Mouse (Mus musculus): ENCODE data around the gene Mastl. TPM values are rescaled to one million over a fixed set of nuclear protein-coding genes. Genes with fewer than 3 reads are reported as not detected.

The Mastl gene
- polyA plus RNA-seq, 1 experiment from 2014 or later: 10.2 TPM

GRCm38 (mm10) chr2:23078588-23078987 lies 77.2 kb downstream of the Mastl start:
- no peak overlapping the region for H3K27ac ChIP-seq
- H3K4me1 ChIP-seq: no peaks in the 10 kb centered on the region
- no peaks in the 10 kb centered on the region for H3K27me3 ChIP-seq
- H3K9ac ChIP-seq: no peak overlapping the region
- H3K36me3 ChIP-seq (ENCODE audit: poor library complexity, severe bottlenecking): peaks cover 70% of the 10 kb centered on the region
- no peak overlapping the region for H3K4me2 ChIP-seq
- no peak overlapping the region for H3K4me3 ChIP-seq
- no peaks in the 10 kb centered on the region for H3K9me3 ChIP-seq (replicated peaks)
- no peak for ATAC-seq
- WGBS: 95% methylated on average over 2 of the region's 2 CpGs

DNA sequence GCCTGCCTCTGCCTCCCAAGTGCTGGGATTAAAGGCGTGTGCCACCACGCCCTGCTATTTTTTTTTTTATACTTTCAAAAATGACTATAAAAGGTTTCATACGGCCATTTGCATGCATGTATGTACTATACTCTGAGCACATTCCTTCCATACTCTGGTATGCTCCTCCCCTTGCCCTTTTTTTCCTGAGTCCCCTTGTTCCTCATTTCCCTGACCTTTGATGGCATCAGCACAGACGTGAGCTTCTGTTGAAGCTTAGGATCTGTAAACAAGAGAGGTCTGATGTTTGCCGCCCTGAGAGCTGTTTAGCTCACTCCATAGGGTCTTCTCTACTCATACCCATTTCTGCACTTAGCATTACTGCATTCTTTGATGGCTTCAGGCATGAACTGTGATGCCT lies 78.1 kb downstream of the Mastl start:
- H3K27ac ChIP-seq: no peak overlapping the region
- no peaks in the 10 kb centered on the region for H3K27me3 ChIP-seq
- peaks cover 63% of the 10 kb centered on the region for H3K36me3 ChIP-seq (ENCODE audit: poor library complexity, severe bottlenecking)
- 89% methylated on average over 5 of the region's 5 CpGs for WGBS
- H3K4me1 ChIP-seq: no peaks in the 10 kb centered on the region
- H3K9ac ChIP-seq: no peak overlapping the region
- H3K4me2 ChIP-seq: no peak overlapping the region
- no peak overlapping the region for H3K4me3 ChIP-seq
- no peaks in the 10 kb centered on the region for H3K9me3 ChIP-seq (replicated peaks)
- ATAC-seq: no peak

DNA sequence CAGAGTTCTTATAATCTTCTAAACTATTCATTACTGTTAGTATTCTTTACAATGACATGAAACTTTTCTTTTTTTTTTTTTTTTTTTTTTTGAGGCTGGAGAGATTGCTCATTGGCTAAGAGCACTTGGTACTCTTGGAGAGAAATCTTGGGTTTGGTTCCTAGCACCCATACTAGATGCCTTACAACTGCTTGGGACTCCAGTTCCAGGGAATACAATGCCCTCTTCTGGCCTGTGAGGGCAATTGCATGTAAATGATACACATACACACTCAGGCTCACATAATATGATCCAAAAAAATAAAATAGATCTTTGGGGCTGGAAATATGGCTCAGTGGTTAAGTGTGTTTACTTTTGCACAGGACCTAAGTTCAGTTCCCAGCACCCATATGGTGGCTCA lies 79.0 kb downstream of the Mastl start:
- no peak overlapping the region for H3K9ac ChIP-seq
- no peak overlapping the region for H3K4me3 ChIP-seq

DNA sequence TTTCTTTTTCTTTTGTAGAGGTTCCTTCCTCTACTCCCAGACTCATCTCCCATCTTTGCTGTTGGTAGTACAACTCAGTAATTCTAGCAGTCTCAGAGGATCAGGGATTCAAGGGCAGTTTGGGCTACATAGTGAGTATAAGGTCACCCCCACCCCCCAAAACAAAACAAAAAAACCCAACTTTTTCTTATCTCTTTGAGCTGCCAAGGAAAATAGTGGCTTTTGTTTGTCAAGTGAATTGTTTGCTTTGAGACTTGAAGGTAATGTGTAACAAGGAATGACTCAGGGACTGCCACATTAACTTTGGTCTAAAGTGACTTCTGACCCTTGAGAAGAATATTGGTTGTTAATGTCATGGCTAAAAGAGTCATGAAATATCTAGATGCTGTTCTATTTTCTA lies 80.0 kb downstream of the Mastl start:
- 0 out of 2 replicates have a peak, but pooled peaks cover 2% of the 10 kb centered on the region for H3K4me1 ChIP-seq
- H3K27me3 ChIP-seq: no peaks in the 10 kb centered on the region
- no peaks in the 10 kb centered on the region for H3K9me3 ChIP-seq (replicated peaks)
- no peak overlapping the region for H3K4me3 ChIP-seq
- ATAC-seq: no peak
- peaks cover 47% of the 10 kb centered on the region for H3K36me3 ChIP-seq (ENCODE audit: poor library complexity, severe bottlenecking)
- H3K9ac ChIP-seq: no peak overlapping the region
- no peak overlapping the region for H3K4me2 ChIP-seq
- H3K27ac ChIP-seq: no peak overlapping the region

More for the DNA sequence above, 79.0 kb downstream of the Mastl start:
- Histone ChIP-seq H3K4me1 (no peaks in the 10 kb centered on the region), H3K36me3 (ENCODE audit: poor library complexity, severe bottlenecking) (peaks cover 55% of the 10 kb centered on the region), H3K27ac (no peak overlapping the region), H3K4me2 (no peak overlapping the region), H3K9me3 (replicated peaks) (no peaks in the 10 kb centered on the region), H3K27me3 (no peaks in the 10 kb centered on the region)
- ATAC-seq: no peak

DNA sequence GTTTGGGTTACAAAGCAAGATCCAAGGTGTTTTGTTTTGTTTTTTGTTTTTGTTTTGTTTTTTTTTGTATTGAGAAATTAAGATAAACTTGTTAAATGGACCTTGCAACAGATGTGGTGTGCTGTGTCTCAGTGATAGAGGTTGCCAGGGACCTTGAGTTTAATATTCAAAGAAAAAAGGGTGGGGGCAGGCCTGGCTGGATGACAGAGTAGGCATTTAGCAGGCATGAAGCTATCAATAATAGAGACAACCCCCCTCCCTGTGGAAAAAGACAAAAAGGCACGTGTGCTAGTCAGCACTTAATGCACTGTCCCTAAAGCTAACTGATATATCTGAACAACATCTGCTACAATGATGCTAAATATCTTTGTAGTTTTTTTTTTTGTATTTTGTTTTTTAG lies 84.4 kb downstream of the Mastl start:
- Histone ChIP-seq H3K4me1 (peaks cover 10% of the 10 kb centered on the region), H3K36me3 (ENCODE audit: poor library complexity, severe bottlenecking) (peaks cover 16% of the 10 kb centered on the region), H3K9ac (no peak overlapping the region), H3K4me2 (no peak overlapping the region), H3K27me3 (no peaks in the 10 kb centered on the region), H3K4me3 (no peak overlapping the region), H3K27ac (no peak overlapping the region), H3K9me3 (replicated peaks) (no peaks in the 10 kb centered on the region)
- no peak for ATAC-seq
- 83% methylated on average over 1 of the region's 1 CpGs for WGBS

DNA sequence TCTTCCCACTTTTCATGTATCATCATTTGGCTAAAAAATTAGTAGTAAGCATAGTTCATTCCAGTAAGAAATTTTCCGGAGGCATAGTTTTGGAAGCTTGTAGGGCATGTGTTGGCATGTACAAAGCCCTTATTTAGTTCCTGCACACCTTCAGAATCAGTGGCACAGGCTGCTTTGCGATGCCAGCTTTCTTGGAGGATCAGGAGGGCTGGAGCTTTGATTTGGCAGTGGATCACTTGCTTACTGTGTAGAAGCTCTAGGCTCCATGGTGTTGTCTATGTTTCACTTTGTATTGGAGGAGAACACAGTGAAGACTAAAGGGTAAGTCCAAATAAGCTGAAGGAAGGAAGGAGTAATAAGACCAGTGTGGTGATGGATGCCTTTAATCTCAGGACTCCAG lies 85.3 kb downstream of the Mastl start:
- ATAC-seq: no peak

DNA sequence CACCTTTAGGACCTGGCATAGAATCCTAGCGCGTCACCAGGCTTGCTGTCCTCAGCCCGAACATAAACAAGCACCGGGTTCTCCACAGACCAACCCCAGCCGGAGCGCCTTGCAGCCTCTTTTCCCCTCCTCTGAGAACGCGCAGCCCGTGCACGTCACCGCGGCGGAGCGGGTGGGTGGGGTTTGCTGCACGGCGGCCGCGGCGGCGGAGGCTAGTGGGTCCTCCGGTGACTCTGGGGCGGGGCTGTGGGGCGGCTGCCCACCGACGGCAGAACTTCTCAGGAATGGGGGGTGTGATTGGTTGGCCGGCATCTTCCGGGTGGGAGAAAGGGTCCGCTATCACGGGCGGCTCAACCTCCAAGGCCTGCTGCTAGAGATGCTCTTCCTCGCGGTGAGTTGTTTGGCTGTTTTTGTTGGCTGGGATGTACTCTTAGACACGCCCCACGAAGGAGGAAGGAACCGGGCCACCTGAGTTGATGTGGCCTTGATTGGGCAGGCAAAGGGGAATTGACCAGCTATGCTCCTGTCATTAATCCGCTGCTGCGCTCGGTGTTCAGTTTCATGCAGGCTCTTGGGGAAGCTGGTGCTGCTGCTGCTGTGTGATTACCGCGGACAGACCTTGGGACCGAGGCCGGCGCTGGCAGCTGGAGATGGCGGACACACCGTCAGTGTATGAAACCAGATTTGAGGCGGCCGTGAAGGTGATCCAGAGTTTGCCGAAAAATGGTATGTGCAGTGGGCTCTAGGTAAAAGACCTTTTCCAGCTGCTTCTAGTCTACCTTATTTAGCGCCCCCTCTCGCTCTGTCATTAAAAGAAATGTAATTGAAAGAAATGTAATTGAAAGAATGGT lies 86.7 kb downstream of the Mastl start:
- WGBS: under 1% methylated on average over 50 of the region's 50 CpGs
- H3K4me2 ChIP-seq: peak overlapping the region; percentile 93
- peaks cover 6% of the 10 kb centered on the region for H3K36me3 ChIP-seq (ENCODE audit: poor library complexity, severe bottlenecking)
- no peaks in the 10 kb centered on the region for H3K9me3 ChIP-seq (replicated peaks)
- H3K27ac ChIP-seq: peak overlapping the region; percentile 95
- peak overlapping the region; percentile 72 for H3K4me3 ChIP-seq
- peaks cover 10% of the 10 kb centered on the region for H3K4me1 ChIP-seq
- peak; percentile 91 for ATAC-seq
- no peaks in the 10 kb centered on the region for H3K27me3 ChIP-seq
- peak overlapping the region; percentile 73 for H3K9ac ChIP-seq

More for the DNA sequence above, 85.3 kb downstream of the Mastl start:
- Histone ChIP-seq H3K4me3 (no peak overlapping the region), H3K4me1 (peaks cover 10% of the 10 kb centered on the region), H3K9ac (no peak overlapping the region), H3K36me3 (ENCODE audit: poor library complexity, severe bottlenecking) (peaks cover 10% of the 10 kb centered on the region), H3K9me3 (replicated peaks) (no peaks in the 10 kb centered on the region), H3K27ac (no peak overlapping the region), H3K27me3 (no peaks in the 10 kb centered on the region), H3K4me2 (no peak overlapping the region)
- 95% methylated on average over 2 of the region's 2 CpGs for WGBS

DNA sequence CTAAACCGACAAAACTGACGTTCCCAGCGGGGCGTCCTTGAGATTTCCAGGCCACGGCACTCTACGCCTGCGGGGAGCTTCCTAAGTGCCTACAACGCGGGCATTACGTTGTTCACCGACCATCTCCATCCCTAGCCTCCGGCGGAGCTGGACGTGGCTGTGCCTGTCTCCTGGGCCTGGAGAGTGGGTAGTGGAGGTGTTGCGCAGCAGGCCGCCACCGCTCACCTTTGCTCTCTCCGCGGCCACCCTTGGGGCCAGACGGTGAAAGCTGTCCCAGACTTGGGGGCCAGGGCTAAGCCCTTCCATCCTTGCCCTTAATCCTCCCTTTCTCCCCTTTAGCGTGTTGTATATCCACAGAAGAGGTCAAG lies 87.5 kb downstream of the Mastl start:
- Histone ChIP-seq H3K4me1 (peaks cover 10% of the 10 kb centered on the region), H3K4me2 (peak overlapping the region; percentile 93), H3K4me3 (peak overlapping the region; percentile 72), H3K27me3 (no peaks in the 10 kb centered on the region), H3K9me3 (replicated peaks) (no peaks in the 10 kb centered on the region), H3K36me3 (ENCODE audit: poor library complexity, severe bottlenecking) (peaks cover 4% of the 10 kb centered on the region), H3K9ac (peak overlapping the region; percentile 73), H3K27ac (peak overlapping the region; percentile 95)
- ATAC-seq: peak; percentile 74
- WGBS: under 1% methylated on average over 21 of the region's 21 CpGs

- no peaks in the 10 kb centered on the region for H3K27me3 ChIP-seq
Observed at GRCm38 (mm10) chr2:23067552-23068369, 88.1 kb downstream of the Mastl start, which contains the start of gene Acbd5. Acbd5 (plus strand) TSS chr2:23068167.

More at GRCm38 (mm10) chr2:23067552-23068369, 88.1 kb downstream of the Mastl start, which contains the start of gene Acbd5:
- WGBS: 3% methylated on average over 34 of the region's 34 CpGs
- Histone ChIP-seq H3K4me2 (peak within 1 kb of the TSS; percentile 93), H3K9ac (peak within 1 kb of the TSS; percentile 73), H3K4me1 (peaks cover 10% of the 10 kb centered on the region), H3K36me3 (ENCODE audit: poor library complexity, severe bottlenecking) (peaks cover 3% of the 10 kb centered on the region), H3K27ac (peak within 1 kb of the TSS; percentile 95), H3K4me3 (peak within 1 kb of the TSS; percentile 72), H3K9me3 (replicated peaks) (no peaks in the 10 kb centered on the region)
- ATAC-seq: peak; percentile 97

Other genes starting within 250 kb of the Mastl start
- 43.8 and 49.5 TPM in 2 replicates for gene Abi1, start 115.8 kb downstream of the Mastl start, polyA plus RNA-seq (2015; fragmentation: Nextera tagmentation; extraction: Ambion mirVana)
- gene Acbd5, start 87.9 kb downstream of the Mastl start, polyA plus RNA-seq (2015; fragmentation: Nextera tagmentation; extraction: Ambion mirVana): 65.7 and 68.9 TPM in 2 replicates
- gene Yme1l1, start 345 bp upstream of the Mastl start, polyA plus RNA-seq (2015; fragmentation: Nextera tagmentation; extraction: Ambion mirVana): 77.6 and 83.3 TPM in 2 replicates
- gene 4931423N10Rik, start 51.5 kb upstream of the Mastl start, polyA plus RNA-seq (2015; fragmentation: Nextera tagmentation; extraction: Ambion mirVana): not detected in 2 replicates
- 2.3 and 3.1 TPM in 2 replicates for gene Nxph2, start 165.2 kb upstream of the Mastl start, polyA plus RNA-seq (2015; fragmentation: Nextera tagmentation; extraction: Ambion mirVana)